Mouse (Mus musculus): ENCODE data around the gene Agfg2.

Agfg2 gene

GRCm38 (mm10) chr5:137607860-137608653, 76.5 kb downstream of the Agfg2 start:
- no peak for DNase-seq

GRCm38 (mm10) chr5:137601365-137601729, 83.2 kb downstream of the Agfg2 start:
- DNase-seq, result peak; percentile 39

GRCm38 (mm10) chr5:137600619-137601364, 83.7 kb downstream of the Agfg2 start, which contains the start of gene Mospd3:
TSS of gene Mospd3 (minus strand) at chr5:137601058.
- peak; percentile 99 for DNase-seq

Data from thymus, postnatal 14 days (tissue).